Mouse (Mus musculus): Measurements from ENCODE around the gene Gm30083. TPM values are rescaled to one million over a fixed set of nuclear protein-coding genes. Genes with fewer than 3 reads are reported as not detected.

Gm30083 gene
- polyA plus RNA-seq (2015; fragmentation: Nextera tagmentation; extraction: Ambion mirVana), result not detected in 2 replicates

DNA sequence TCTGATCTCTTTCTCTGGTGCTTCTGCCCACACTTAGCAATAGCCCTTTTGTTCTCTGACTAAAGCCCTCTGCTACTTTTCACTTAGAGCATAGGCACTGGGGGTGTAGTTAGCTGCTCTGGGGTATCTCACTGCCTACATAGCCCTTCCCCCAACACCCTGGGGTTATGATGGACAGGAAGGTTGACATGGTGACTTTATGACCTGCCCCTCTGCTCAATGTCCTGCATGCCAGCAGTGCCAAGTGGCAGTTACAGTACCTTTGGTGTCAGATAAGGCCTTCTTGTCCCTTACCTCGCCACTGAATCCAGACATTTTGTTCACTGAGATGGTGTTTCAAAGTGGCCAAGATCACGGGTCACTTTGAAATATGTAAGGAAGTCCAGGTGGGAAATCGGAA is at the start of gene Gm30083:
Gm30083 (minus strand) TSS at position 120 of the 400 bp plus-strand sequence.

GRCm38 (mm10) chr14:34052516-34052915 is 37.5 kb upstream of the Gm30083 start, which contains the start of gene Antxrl:
Gene Antxrl, plus strand, starts transcription at chr14:34052707.

DNA sequence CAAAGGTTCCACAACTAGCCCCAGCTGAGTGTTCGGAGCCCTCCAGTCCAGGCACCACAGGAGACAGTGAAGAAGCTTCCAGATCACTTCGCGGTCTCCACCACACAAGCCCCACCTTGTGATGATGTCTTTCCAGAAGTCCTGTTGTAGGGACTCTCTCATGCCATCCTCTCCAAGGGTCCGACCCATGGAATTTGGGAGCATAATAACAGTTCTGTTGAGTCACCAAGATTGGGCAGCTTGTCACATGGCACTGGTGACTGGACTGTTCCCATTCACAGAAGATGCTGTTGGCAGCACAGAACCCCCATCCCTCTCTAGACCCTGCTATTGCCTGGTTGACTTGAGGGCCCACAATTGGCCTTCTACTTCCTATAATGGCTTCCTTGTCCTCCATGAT is 1.4 kb upstream of the Gm30083 start, which contains the start of gene Gm5460:
Gm5460 (plus strand) TSS at position 378 of the 400 bp plus-strand sequence.

DNA sequence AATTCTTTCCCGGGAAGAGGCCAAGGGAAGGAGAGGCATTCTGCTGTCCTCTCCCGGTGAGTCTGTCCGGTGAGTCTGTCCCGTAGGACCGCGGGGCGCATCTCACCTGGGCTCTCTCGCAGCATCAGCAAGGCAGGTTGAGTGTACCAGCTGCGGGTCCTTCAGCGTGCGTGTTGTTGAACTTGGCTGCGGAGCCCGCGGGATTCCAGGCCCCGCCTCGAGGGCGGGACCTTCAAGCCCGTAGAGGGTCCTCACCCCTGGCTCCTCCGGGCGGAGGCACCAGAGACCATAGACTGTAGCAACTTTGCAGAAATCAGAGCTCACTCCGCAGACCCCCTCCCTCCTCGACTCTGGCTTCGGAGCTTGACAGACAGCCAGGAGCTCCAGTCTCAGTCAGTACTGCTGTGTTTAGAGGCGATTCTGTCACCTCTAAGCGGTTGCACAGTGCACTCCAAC is 36.4 kb downstream of the Gm30083 start, which contains the start of gene Zfp488:
Zfp488 (minus strand) TSS at position 161 of the 456 bp plus-strand sequence.

DNA sequence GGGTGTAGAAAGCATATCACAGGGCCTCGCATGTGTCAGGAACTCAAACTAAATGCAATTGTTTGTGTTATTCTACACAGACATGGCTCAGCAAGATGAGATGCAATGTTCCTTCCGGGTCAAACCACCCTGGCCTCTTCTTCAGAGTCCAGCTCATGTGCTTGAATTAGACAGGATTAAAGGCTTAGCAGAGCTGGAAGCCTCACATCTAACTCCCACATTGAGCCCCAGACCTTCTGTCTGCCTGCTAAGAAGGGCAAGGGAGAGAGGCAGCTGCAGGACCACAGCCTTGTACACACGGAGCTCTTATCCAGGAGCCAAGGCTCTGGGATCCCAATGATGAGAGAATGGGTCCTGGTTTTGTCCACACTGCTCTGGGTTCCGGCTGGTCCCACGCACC is 61.2 kb downstream of the Gm30083 start, which contains the start of gene Rbp3:
Rbp3 (plus strand) TSS at position 243 of the 400 bp plus-strand sequence.

DNA sequence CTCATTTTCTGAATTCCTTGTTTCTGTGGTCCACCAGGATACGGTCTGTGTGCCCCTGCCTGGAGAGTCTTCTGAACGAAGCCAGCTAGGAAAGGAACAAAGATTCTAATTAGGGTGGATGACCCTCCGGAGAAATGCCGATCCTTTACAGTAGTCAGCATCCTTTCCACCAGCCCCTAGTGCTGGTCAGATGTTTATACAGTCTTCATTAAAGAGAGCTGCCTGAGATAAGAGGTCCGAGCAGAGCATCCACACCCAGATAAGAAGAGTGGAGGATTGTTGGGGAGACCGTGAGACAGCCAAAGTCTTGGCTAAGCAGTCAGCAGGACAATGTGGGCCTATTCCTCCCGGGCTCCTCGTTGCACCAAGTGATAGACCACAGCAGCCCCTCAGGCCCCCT is 74.2 kb downstream of the Gm30083 start, which contains the start of gene Gdf2:
Gdf2 (plus strand) TSS at position 301 of the 400 bp plus-strand sequence.

Other genes with a start within 250 kb of the Gm30083 start
- 14.3 and 17.7 TPM in 2 replicates for gene Gdf10, start 91.6 kb downstream of the Gm30083 start, polyA plus RNA-seq (2015; fragmentation: Nextera tagmentation; extraction: Ambion mirVana)
- gene Gdf2, start 74.1 kb downstream of the Gm30083 start, polyA plus RNA-seq (2015; fragmentation: Nextera tagmentation; extraction: Ambion mirVana), result 0.09 TPM in 1 of 2 replicates, not detected in the other
- gene Rbp3, start 61.2 kb downstream of the Gm30083 start, polyA plus RNA-seq (2015; fragmentation: Nextera tagmentation; extraction: Ambion mirVana), result 0.05 TPM in 1 of 2 replicates, not detected in the other
- 2.2 and 2.3 TPM in 2 replicates for gene Zfp488, start 36.4 kb downstream of the Gm30083 start, polyA plus RNA-seq (2015; fragmentation: Nextera tagmentation; extraction: Ambion mirVana)
- gene Gm5460, start 1.6 kb upstream of the Gm30083 start, polyA plus RNA-seq (2015; fragmentation: Nextera tagmentation; extraction: Ambion mirVana), result not detected in 2 replicates
- gene Antxrl, start 37.5 kb upstream of the Gm30083 start, polyA plus RNA-seq (2015; fragmentation: Nextera tagmentation; extraction: Ambion mirVana), result not detected in 2 replicates
- gene Anxa8, start 70.8 kb upstream of the Gm30083 start, polyA plus RNA-seq (2015; fragmentation: Nextera tagmentation; extraction: Ambion mirVana), result 0.83 and 1.3 TPM in 2 replicates
- 0.37 TPM in 1 of 2 replicates, not detected in the other for gene A630023A22Rik, start 87.6 kb upstream of the Gm30083 start, polyA plus RNA-seq (2015; fragmentation: Nextera tagmentation; extraction: Ambion mirVana)
- gene Npy4r, start 137.3 kb upstream of the Gm30083 start, polyA plus RNA-seq (2015; fragmentation: Nextera tagmentation; extraction: Ambion mirVana), result 0.06 and 0.18 TPM in 2 replicates
- gene Gprin2, start 186.5 kb upstream of the Gm30083 start, polyA plus RNA-seq (2015; fragmentation: Nextera tagmentation; extraction: Ambion mirVana), result 3.6 and 4.3 TPM in 2 replicates
- 0.88 and 1.6 TPM in 2 replicates for gene Syt15, start 204.4 kb upstream of the Gm30083 start, polyA plus RNA-seq (2015; fragmentation: Nextera tagmentation; extraction: Ambion mirVana)